Mouse (Mus musculus): ENCODE measurements at regions not wholly inside any gene's neighbourhood (a gene's known extent, or its start where the extent isn't known, plus 50 kb on each side); places are given as distances from the start of the nearest gene placed in this dataset.

GRCm38 (mm10) chr2:9078158-9078557 is 802.9 kb upstream of the 4930412O13Rik start:
- in situ Hi-C loops (cut with MboI; ENCODE audit: low pct_unique_long_range_greater_than_20kb) = no loop called here
- DNase-seq (ENCODE audit: low read depth, low spot score) = no peak

GRCm38 (mm10) chr2:9081746-9082145 is 799.3 kb upstream of the 4930412O13Rik start:
- in situ Hi-C loops (cut with MboI; ENCODE audit: low pct_unique_long_range_greater_than_20kb) = no loop called here
- ATAC-seq = no peak
- H3K27me3 ChIP-seq = peaks cover 7% of the 10 kb centered on the region
- ChIA-PET CTCF (interaction anchor here (0.6 to 1.2 kb wide), 4 partner anchors 9 to 214 kb away, joined by 3 to 5 read pairs (median 3); no protein-coding TSS in a partner anchor), POLR2A (no interaction called here)
- no peak for TF ChIP-seq CTCF (IDR thresholded peaks at IDR 0.05)
- DNase-seq (ENCODE audit: low read depth, low spot score) = no peak

More at GRCm38 (mm10) chr2:9078158-9078557, 802.9 kb upstream of the 4930412O13Rik start:
- ATAC-seq = no peak
- TF ChIP-seq CTCF (IDR thresholded peaks at IDR 0.05) = peak; percentile 24
- ChIA-PET CTCF (interaction anchor here (0.9 kb wide), 1 partner anchor 821 kb away, joined by 3 read pairs; no protein-coding TSS in a partner anchor), POLR2A (no interaction called here)
- peaks cover 8% of the 10 kb centered on the region for H3K27me3 ChIP-seq

- DNase-seq (ENCODE audit: low read depth, low spot score) = no peak
- POLR2A ChIA-PET = no interaction called here
- no peaks in the 10 kb centered on the region for H3K27me3 ChIP-seq
- in situ Hi-C loops (cut with MboI; ENCODE audit: low pct_unique_long_range_greater_than_20kb) = no loop called here
- CTCF ChIA-PET = no interaction called here
- ATAC-seq = no peak
- no peak for TF ChIP-seq CTCF (IDR thresholded peaks at IDR 0.05)
Observed at GRCm38 (mm10) chr2:9095317-9095716, 785.7 kb upstream of the 4930412O13Rik start.

GRCm38 (mm10) chr2:9116697-9117096 is 764.4 kb upstream of the 4930412O13Rik start:
- no peak for TF ChIP-seq CTCF (IDR thresholded peaks at IDR 0.05)
- POLR2A ChIA-PET = no interaction called here
- peaks cover 2% of the 10 kb centered on the region for H3K27me3 ChIP-seq
- CTCF ChIA-PET = no interaction called here
- ATAC-seq (no peak), DNase-seq (ENCODE audit: low read depth, low spot score) (no peak)
- in situ Hi-C loops (cut with MboI; ENCODE audit: low pct_unique_long_range_greater_than_20kb) = no loop called here

GRCm38 (mm10) chr2:9117523-9117922 is 763.5 kb upstream of the 4930412O13Rik start:
- DNase-seq (ENCODE audit: low read depth, low spot score) = no peak

GRCm38 (mm10) chr2:9136963-9137362 is 744.1 kb upstream of the 4930412O13Rik start:
- CTCF ChIA-PET = no interaction called here
- no peak for TF ChIP-seq CTCF (IDR thresholded peaks at IDR 0.05)
- POLR2A ChIA-PET = no interaction called here
- no peaks in the 10 kb centered on the region for H3K27me3 ChIP-seq
- DNase-seq (ENCODE audit: low read depth, low spot score) (no peak), ATAC-seq (no peak)
- in situ Hi-C loops (cut with MboI; ENCODE audit: low pct_unique_long_range_greater_than_20kb) = no loop called here

More at GRCm38 (mm10) chr2:9117523-9117922, 763.5 kb upstream of the 4930412O13Rik start:
- H3K27me3 ChIP-seq = no peaks in the 10 kb centered on the region
- in situ Hi-C loops (cut with MboI; ENCODE audit: low pct_unique_long_range_greater_than_20kb) = no loop called here
- ChIA-PET POLR2A (interaction anchor here (0.6 kb wide), 1 partner anchor 260 kb away, joined by 4 read pairs; no protein-coding TSS in a partner anchor), CTCF (no interaction called here)
- no peak for ATAC-seq
- no peak for TF ChIP-seq CTCF (IDR thresholded peaks at IDR 0.05)

- ATAC-seq = no peak
- POLR2A ChIA-PET = no interaction called here
- no peak for TF ChIP-seq CTCF (IDR thresholded peaks at IDR 0.05)
- DNase-seq (ENCODE audit: low read depth, low spot score) = no peak
- H3K27me3 ChIP-seq = no peaks in the 10 kb centered on the region
- CTCF ChIA-PET = no interaction called here
- in situ Hi-C loops (cut with MboI; ENCODE audit: low pct_unique_long_range_greater_than_20kb) = no loop called here
Observed at GRCm38 (mm10) chr2:9141411-9141810, 739.6 kb upstream of the 4930412O13Rik start.

GRCm38 (mm10) chr2:9155604-9156003 is 725.4 kb upstream of the 4930412O13Rik start:
- POLR2A ChIA-PET = no interaction called here
- CTCF ChIA-PET = no interaction called here
- no peak for DNase-seq (ENCODE audit: low read depth, low spot score)
- no peak for TF ChIP-seq CTCF (IDR thresholded peaks at IDR 0.05)
- ATAC-seq = no peak
- in situ Hi-C loops (cut with MboI; ENCODE audit: low pct_unique_long_range_greater_than_20kb) = no loop called here
- H3K27me3 ChIP-seq = no peaks in the 10 kb centered on the region

- in situ Hi-C loops (cut with MboI; ENCODE audit: low pct_unique_long_range_greater_than_20kb) = no loop called here
- ChIA-PET POLR2A (no interaction called here), CTCF (interaction anchor here (1.9 kb wide), 1 partner anchor 8 kb away, joined by 5 read pairs; no protein-coding TSS in a partner anchor)
- ATAC-seq (no peak), DNase-seq (ENCODE audit: low read depth, low spot score) (no peak)
- H3K27me3 ChIP-seq = no peaks in the 10 kb centered on the region
- TF ChIP-seq CTCF (IDR thresholded peaks at IDR 0.05) = no peak
Observed at GRCm38 (mm10) chr2:9160181-9160580, 720.9 kb upstream of the 4930412O13Rik start.

- ATAC-seq (no peak), DNase-seq (ENCODE audit: low read depth, low spot score) (no peak)
- H3K27me3 ChIP-seq = no peaks in the 10 kb centered on the region
- TF ChIP-seq CTCF (IDR thresholded peaks at IDR 0.05) = no peak
- CTCF ChIA-PET = no interaction called here
- in situ Hi-C loops (cut with MboI; ENCODE audit: low pct_unique_long_range_greater_than_20kb) = no loop called here
- POLR2A ChIA-PET = no interaction called here
Observed at GRCm38 (mm10) chr2:9163819-9164560, 717.1 kb upstream of the 4930412O13Rik start.

- DNase-seq (ENCODE audit: low read depth, low spot score) (no peak), ATAC-seq (no peak)
- CTCF ChIA-PET = no interaction called here
- no peaks in the 10 kb centered on the region for H3K27me3 ChIP-seq
- in situ Hi-C loops (cut with MboI; ENCODE audit: low pct_unique_long_range_greater_than_20kb) = no loop called here
- no peak for TF ChIP-seq CTCF (IDR thresholded peaks at IDR 0.05)
- POLR2A ChIA-PET = interaction anchor here (0.6 kb wide), 1 partner anchor 16 kb away, joined by 4 read pairs; no protein-coding TSS in a partner anchor
Observed at GRCm38 (mm10) chr2:9182127-9182526, 698.9 kb upstream of the 4930412O13Rik start.

Data from Patski (cell line).